Mouse (Mus musculus) naive thymus-derived CD4-positive, alpha-beta T cell, adult 2 months (primary cell): ENCODE results near the gene Gstp3.
"Not testable (repeated sequence)": the region's sequence is repeated elsewhere in the genome, so short reads cannot be mapped to it uniquely, and the experiment has no call there.

Experiments
- DNase-seq: peaks from one replicate; pipeline ENCODE4 v3.0.0-alpha.2; 2011; ENCODE audit warnings: low read depth

The Gstp3 gene

GRCm38 (mm10) chr19:4037788-4038232, 21.6 kb downstream of the Gstp3 start, which contains the start of gene Gstp1:
TSS of gene Gstp1 (minus strand) at chr19:4037985.
- DNase-seq = peak; percentile 90

- DNase-seq = not testable (repeated sequence)
These were observed 22.1 kb downstream of the Gstp3 start for GRCm38 (mm10) chr19:4037154-4037787.

- no peak for DNase-seq
These were observed 22.9 kb downstream of the Gstp3 start for GRCm38 (mm10) chr19:4036327-4037045.

GRCm38 (mm10) chr19:4033742-4034141, 25.6 kb downstream of the Gstp3 start:
- no peak for DNase-seq

GRCm38 (mm10) chr19:4033298-4033697, 26.1 kb downstream of the Gstp3 start:
- no peak for DNase-seq

- no peak for DNase-seq
These were observed 26.7 kb downstream of the Gstp3 start for GRCm38 (mm10) chr19:4032668-4033067.

GRCm38 (mm10) chr19:4027576-4027975, 31.8 kb downstream of the Gstp3 start:
- DNase-seq = no peak

GRCm38 (mm10) chr19:4023185-4023584, 36.2 kb downstream of the Gstp3 start:
- no peak for DNase-seq

- DNase-seq = peak; percentile 81
These were observed 40.4 kb downstream of the Gstp3 start for GRCm38 (mm10) chr19:4018743-4019583.

- DNase-seq = no peak
These were observed 41.3 kb downstream of the Gstp3 start for GRCm38 (mm10) chr19:4017921-4018587.

GRCm38 (mm10) chr19:4015635-4016034, 43.7 kb downstream of the Gstp3 start:
- no peak for DNase-seq

- DNase-seq = no peak
These were observed 44.6 kb downstream of the Gstp3 start for GRCm38 (mm10) chr19:4014802-4015201.

- DNase-seq = no peak
These were observed 46.3 kb downstream of the Gstp3 start for GRCm38 (mm10) chr19:4013066-4013465.

- DNase-seq = peak; percentile 96
These were observed 46.8 kb downstream of the Gstp3 start, which contains the start of gene Ndufv1 for GRCm38 (mm10) chr19:4012432-4013022. TSS of gene Ndufv1 (minus strand) at chr19:4012806.

- no peak for DNase-seq
These were observed 48.3 kb downstream of the Gstp3 start for GRCm38 (mm10) chr19:4011086-4011485.
